Mouse (Mus musculus) stomach, postnatal 0 days (tissue): Measurements from ENCODE around the gene Batf.

Experiments used
- CTCF ChIP-seq: IDR thresholded peaks from 2 replicates; pipeline ENCODE4 v1.5.1; 2016; ENCODE audit warnings: antibody characterized with exemption, low read depth, mild to moderate bottlenecking, moderate library complexity
- EP300 ChIP-seq: optimal IDR thresholded peaks from 2 replicates; pipeline ENCODE3; 2016; ENCODE audit warnings: antibody characterized with exemption

DNA sequence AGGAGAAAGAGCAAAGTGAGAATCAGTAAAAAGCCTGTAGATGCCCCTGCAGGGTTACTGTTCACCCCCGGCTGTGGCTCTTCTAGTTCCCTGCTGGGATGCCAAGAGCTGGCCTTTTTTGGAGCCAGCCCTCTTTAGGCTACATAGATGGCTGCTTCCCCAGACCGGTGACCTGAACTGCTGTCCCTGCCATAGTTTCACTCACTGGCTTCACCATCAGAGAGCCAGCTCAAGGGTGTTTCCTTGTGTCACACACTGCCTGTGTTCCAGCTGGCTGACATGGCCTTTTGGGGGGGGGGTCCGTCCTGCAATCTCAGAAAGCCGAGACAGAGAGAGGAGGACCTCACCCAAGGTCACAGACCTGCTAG is 44.9 kb upstream of the Batf start:
- no peak for TF ChIP-seq CTCF
- no peak for TF ChIP-seq EP300
